Mouse (Mus musculus): ENCODE measurements at regions not wholly inside any gene's neighbourhood (a gene's known extent, or its start where the extent isn't known, plus 50 kb on each side); places are given as distances from the start of the nearest gene placed in this dataset.

GRCm38 (mm10) chr4:137216908-137217497 is 60.3 kb upstream of the Wnt4 start:
- DNase-seq = no peak

- DNase-seq = no peak
Observed at GRCm38 (mm10) chr4:137214573-137214972, 62.7 kb upstream of the Wnt4 start.

- no peak for DNase-seq
Observed at GRCm38 (mm10) chr4:137212846-137213245, 64.4 kb upstream of the Wnt4 start.

- no peak for DNase-seq
Observed at GRCm38 (mm10) chr4:137212106-137212505, 65.2 kb upstream of the Wnt4 start.

GRCm38 (mm10) chr4:137211288-137211687 is 66.0 kb upstream of the Wnt4 start:
- no peak for DNase-seq

GRCm38 (mm10) chr4:137210525-137210924 is 66.8 kb upstream of the Wnt4 start:
- no peak for DNase-seq

- DNase-seq = no peak
Observed at GRCm38 (mm10) chr4:137200968-137201367, 76.3 kb upstream of the Wnt4 start.

GRCm38 (mm10) chr4:137200426-137200825 is 76.9 kb upstream of the Wnt4 start:
- DNase-seq = no peak

GRCm38 (mm10) chr4:137196491-137196974 is 80.8 kb upstream of the Wnt4 start:
- no peak for DNase-seq

- DNase-seq = no peak
Observed at GRCm38 (mm10) chr4:137194106-137194505, 83.2 kb upstream of the Wnt4 start.

GRCm38 (mm10) chr4:137190625-137191024 is 86.7 kb upstream of the Wnt4 start:
- peak in 1 of 2 experiments; percentile 31 for DNase-seq

- DNase-seq = peak; percentile 50 to 60
Observed at GRCm38 (mm10) chr4:137189801-137190200, 87.5 kb upstream of the Wnt4 start.

- DNase-seq = peak; percentile 76 to 78
Observed at GRCm38 (mm10) chr4:137189058-137189457, 88.2 kb upstream of the Wnt4 start.

- no peak for DNase-seq
Observed at GRCm38 (mm10) chr4:137187592-137187991, 89.7 kb upstream of the Wnt4 start.

- DNase-seq = no peak
Observed at GRCm38 (mm10) chr4:137187051-137187450, 90.2 kb upstream of the Wnt4 start.

- DNase-seq = no peak
Observed at GRCm38 (mm10) chr4:137185001-137185400, 92.3 kb upstream of the Wnt4 start.

GRCm38 (mm10) chr4:137183181-137183850 is 94.0 kb upstream of the Wnt4 start:
- peak; percentile 27 to 38 for DNase-seq

GRCm38 (mm10) chr4:137182547-137182946 is 94.7 kb upstream of the Wnt4 start:
- no peak for DNase-seq

GRCm38 (mm10) chr4:137181252-137181651 is 96.0 kb upstream of the Wnt4 start:
- DNase-seq = peak in 1 of 2 experiments; percentile 33

GRCm38 (mm10) chr4:137180083-137180482 is 97.2 kb upstream of the Wnt4 start:
- DNase-seq = no peak

- DNase-seq = peak; percentile 62 to 80
Observed at GRCm38 (mm10) chr4:137178833-137179232, 98.5 kb upstream of the Wnt4 start.

GRCm38 (mm10) chr4:137164933-137165332 is 112.4 kb upstream of the Wnt4 start:
- peak in 1 of 2 experiments; percentile 28 for DNase-seq

- peak; percentile 94 for DNase-seq
Observed at GRCm38 (mm10) chr4:137164429-137164828, 112.9 kb upstream of the Wnt4 start.

GRCm38 (mm10) chr4:137163962-137164361 is 113.3 kb upstream of the Wnt4 start:
- peak in 1 of 2 experiments; percentile 32 for DNase-seq

Data from cerebellum, postnatal 25 days (tissue).